Mouse (Mus musculus) spleen, adult 10 weeks (tissue): ENCODE measurements around the gene Vmn1r118. TPM values are rescaled to one million over a fixed set of nuclear protein-coding genes. Genes with fewer than 3 reads are reported as not detected.

ENCODE experiments used
- polyA plus RNA-seq: library from polyadenylated mRNA; stranded (reverse); fragments of 350-450 nt; fragmentation: Illumina TruSeq; extraction: RNeasy Lipid Tissue Mini Kit (QIAGEN cat#74804); gene quantifications from one replicate; pipeline ENCODE4 v1.2.3, GENCODE M21; 2015; ENCODE audit warnings: low replicate concordance; ENCODE audit not compliant: insufficient read depth

Gene Vmn1r118
- polyA plus RNA-seq, result not detected

GRCm38 (mm10) chr7:20912247-20912646, at the start of gene Vmn1r118:
Gene Vmn1r118, minus strand, starts transcription at chr7:20912347.

DNA sequence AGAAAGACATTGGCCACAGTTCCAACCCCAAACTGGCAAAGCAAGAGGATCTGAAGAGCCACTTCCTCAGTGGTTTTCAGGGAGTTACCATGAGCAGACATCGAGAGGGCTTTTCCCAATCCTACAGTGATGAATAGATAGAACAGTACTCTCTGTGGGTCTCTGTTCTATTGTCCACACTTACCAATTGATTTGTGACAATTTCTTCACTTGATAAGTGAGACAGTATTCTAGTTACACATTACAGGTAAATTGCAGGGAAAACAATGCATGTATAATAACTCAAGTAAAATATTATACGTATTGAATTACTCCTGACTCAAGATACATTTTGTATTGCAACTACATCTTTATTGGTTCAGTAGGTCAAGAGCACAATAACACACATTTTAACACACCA, 28.1 kb downstream of the Vmn1r118 start, which contains the start of gene Vmn1r117:
Gene Vmn1r117, minus strand, starts transcription at position 101 of the 400 bp plus-strand sequence.

DNA sequence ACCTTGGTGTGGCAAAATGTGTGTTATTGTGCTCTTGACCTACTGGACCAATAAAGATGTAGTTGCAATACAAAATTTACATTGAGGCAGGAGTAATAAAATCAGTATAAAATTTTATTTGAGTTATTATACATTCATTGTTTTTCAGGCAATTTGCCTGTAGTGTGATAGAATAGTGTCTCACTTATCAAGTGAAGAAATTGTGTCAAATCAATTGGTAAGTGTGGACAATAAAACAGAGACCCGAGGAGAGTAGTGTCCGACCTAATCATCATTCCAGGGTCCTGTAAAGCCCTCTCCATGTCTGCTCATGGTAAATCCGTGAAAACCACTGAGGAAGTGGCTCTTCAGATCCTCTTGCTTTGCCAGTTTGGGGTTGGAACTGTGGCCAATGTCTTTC, 40.2 kb downstream of the Vmn1r118 start, which contains the start of gene Vmn1r116:
Gene Vmn1r116, plus strand, starts transcription at position 301 of the 400 bp plus-strand sequence.

Other genes starting within 250 kb of the Vmn1r118 start
- not detected for gene Vmn1r107, start 243.4 kb downstream of the Vmn1r118 start, polyA plus RNA-seq
- gene Vmn1r111, start 209.1 kb downstream of the Vmn1r118 start, polyA plus RNA-seq, result not detected
- gene Gm10668, start 181.7 kb downstream of the Vmn1r118 start, polyA plus RNA-seq, result not detected
- gene Vmn1r112, start 141.2 kb downstream of the Vmn1r118 start, polyA plus RNA-seq, result not detected
- gene Vmn1r113, start 125.1 kb downstream of the Vmn1r118 start, polyA plus RNA-seq, result not detected
- gene Vmn1r114, start 100.2 kb downstream of the Vmn1r118 start, polyA plus RNA-seq, result not detected
- not detected for gene Vmn1r115, start 67.4 kb downstream of the Vmn1r118 start, polyA plus RNA-seq
- gene Vmn1r116, start 40.1 kb downstream of the Vmn1r118 start, polyA plus RNA-seq, result not detected
- not detected for gene Vmn1r117, start 28.2 kb downstream of the Vmn1r118 start, polyA plus RNA-seq
- gene Vmn1r119, start 100.1 kb upstream of the Vmn1r118 start, polyA plus RNA-seq, result not detected
- gene Vmn1r120, start 141.4 kb upstream of the Vmn1r118 start, polyA plus RNA-seq, result not detected
- not detected for gene Vmn1r121, start 186.2 kb upstream of the Vmn1r118 start, polyA plus RNA-seq
- gene Vmn1r122, start 221.8 kb upstream of the Vmn1r118 start, polyA plus RNA-seq, result not detected
- gene Vmn1r123, start 249.8 kb upstream of the Vmn1r118 start, polyA plus RNA-seq, result not detected